Mouse (Mus musculus): ENCODE data around the gene Cinp.

DNA sequence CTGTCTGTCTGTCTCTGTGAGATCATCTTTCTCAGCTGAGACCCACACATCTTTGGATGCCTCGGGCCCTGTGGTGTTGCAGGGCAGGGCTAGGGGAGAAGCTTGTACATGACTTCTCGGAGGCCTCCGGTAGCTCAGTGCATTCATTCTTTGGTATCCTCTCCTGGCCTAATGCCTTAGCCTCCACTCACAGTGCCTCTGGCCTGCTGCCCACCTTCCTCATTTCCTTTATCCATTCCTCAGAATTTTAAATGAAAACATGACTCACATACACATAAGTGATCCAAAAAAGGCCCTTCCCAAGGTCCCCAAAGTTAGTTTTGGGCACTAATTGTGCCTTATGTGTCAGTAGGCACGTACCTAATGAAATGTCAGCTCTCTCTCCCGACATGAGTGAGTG is 48.6 kb upstream of the Cinp start:
- no peak for TF ChIP-seq CTCF (IDR thresholded peaks at IDR 0.05 in 2 of 3, conservative IDR thresholded peaks at IDR 0.05 in 1 of 3; ENCODE audit: control insufficient read depth in 1 of 3, insufficient read depth in 1 of 3, low read depth in 2 of 3, low read length in 3 of 3, poor library complexity in 1 of 3, severe bottlenecking in 1 of 3)
- no peak for TF ChIP-seq MXI1 (IDR thresholded peaks at IDR 0.05; ENCODE audit: low read depth, low read length)
- no peak for TF ChIP-seq POLR2A (IDR thresholded peaks at IDR 0.05; ENCODE audit: control insufficient read depth in 1 of 2, insufficient read depth in 1 of 2, low read depth in 1 of 2, low read length in 2 of 2, poor library complexity in 1 of 2)
- TF ChIP-seq EP300 (IDR thresholded peaks at IDR 0.05; ENCODE audit: low read depth in 1 of 2, low read length in 2 of 2) = no peak
- TF ChIP-seq MAFK (IDR thresholded peaks at IDR 0.05; ENCODE audit: borderline replicate concordance, low read depth, low read length) = no peak
- no peak for TF ChIP-seq GATA1 (IDR thresholded peaks at IDR 0.05; ENCODE audit: low read depth, low read length)
- no peak for TF ChIP-seq ZNF384 (IDR thresholded peaks at IDR 0.05; ENCODE audit: low read depth, low read length)
